In genomic region chr17:34032806-34033205, GRCm38 (mm10) we compare ENCODE assay signal across 9 mouse cellular contexts. TPM values are rescaled to one million over a fixed set of nuclear protein-coding genes. Genes with fewer than 3 reads are reported as not detected.
A peak's percentile ranks its signal among the peaks of the same experiment; 100 is the strongest.
DNase-seq lines count a peak whose midpoint lies in the region; ATAC-seq and TF ChIP-seq lines count a peak whose summit lies in the region.
"Had no signal": no experiment of that assay in that cellular context is flagged by ENCODE, and none has a peak within 500 bp of the region (broad histone marks: within the 10 kb centered on the region; RNA-seq: fewer than 3 reads in every experiment).

No protein-coding gene starts in this region.

- no peak for TF ChIP-seq CTCF in spleen, adult 2 months (IDR thresholded peaks at IDR 0.05; ENCODE audit: extremely low read depth, insufficient read depth, insufficient read length, insufficient replicate concordance)

- H3K9me3 ChIP-seq in limb, embryonic 13.5 days, result no peaks in the 10 kb centered on the region
- H3K9me3 ChIP-seq in neural tube, embryonic 15.5 days (replicated peaks), result no peaks in the 10 kb centered on the region

- peaks cover 41% of the 10 kb centered on the region for H3K36me3 ChIP-seq in spleen, adult 2 months (ENCODE audit: control insufficient read depth, insufficient read depth, low read length)
- H3K36me3 ChIP-seq in limb, embryonic 13.5 days, result peaks cover 70% of the 10 kb centered on the region
- H3K36me3 ChIP-seq in neural tube, embryonic 15.5 days, result peaks cover 49% of the 10 kb centered on the region

- peaks cover 14% of the 10 kb centered on the region; the same call in 1 of the 2 replicates for H3K4me1 ChIP-seq in spleen, adult 2 months (ENCODE audit: control insufficient read depth, insufficient read depth, insufficient read length)
- H3K4me1 ChIP-seq in limb, embryonic 13.5 days, result peaks cover 48% of the 10 kb centered on the region
- H3K4me1 ChIP-seq in neural tube, embryonic 15.5 days, result peaks cover 52% of the 10 kb centered on the region

- H3K9ac ChIP-seq in limb, embryonic 13.5 days, result peak overlapping the region; percentile 91
- peak overlapping the region; percentile 93 for H3K9ac ChIP-seq in neural tube, embryonic 15.5 days (replicated peaks)

- peak overlapping the region; percentile 91 for H3K4me3 ChIP-seq in spleen, adult 2 months (ENCODE audit: extremely low read depth, insufficient read depth, insufficient read length)
- peak overlapping the region; percentile 85 for H3K4me3 ChIP-seq in limb, embryonic 13.5 days
- H3K4me3 ChIP-seq in neural tube, embryonic 15.5 days (replicated peaks), result peak overlapping the region; percentile 85

- TF ChIP-seq POLR2A in spleen, adult 2 months (IDR thresholded peaks at IDR 0.05; ENCODE audit: low read depth, low read length), result no peak

- WGBS in spleen, adult 2 months, result 10% methylated on average over 9 of the region's 9 CpGs
- WGBS in limb, embryonic 13.5 days, result 59% methylated on average over 9 of the region's 9 CpGs
- 65% methylated on average over 9 of the region's 9 CpGs for WGBS in neural tube, embryonic 15.5 days

- H3K4me2 ChIP-seq in limb, embryonic 13.5 days (replicated peaks), result peak overlapping the region; percentile 91
- H3K4me2 ChIP-seq in neural tube, embryonic 15.5 days, result peak overlapping the region; percentile 98

- peak; percentile 28 to 36 for DNase-seq in cerebellum, adult 18-20 months
- DNase-seq in spleen, adult 2 months (ENCODE audit: low read depth in 1 of 2, low spot score in 2 of 2), result peak in 1 of 2 experiments; percentile 34
- no peak for DNase-seq in spleen, postnatal 14 days (ENCODE audit: low spot score in 2 of 2)
- DNase-seq in c-Kit-positive CD71-positive TER-119-positive erythroid progenitor cells, embryonic 14.5 days (ENCODE audit: low spot score), result no peak

- H3K27ac ChIP-seq in spleen, adult 2 months (ENCODE audit: insufficient read depth, low read length), result peak overlapping the region; percentile 94
- H3K27ac ChIP-seq in limb, embryonic 13.5 days, result peak overlapping the region; percentile 44; the same call in 1 of the 2 replicates
- H3K27ac ChIP-seq in neural tube, embryonic 15.5 days (replicated peaks), result peak overlapping the region; percentile 100

- no peak for ATAC-seq in cerebellum, adult (ENCODE audit: insufficient number of reproducible peaks, low FRiP score, low TSS enrichment)
- ATAC-seq in granulocyte monocyte progenitor cell, adult 5-6 weeks (replicated peaks; ENCODE audit: poor library complexity, severe bottlenecking), result peak; percentile 6; the same call in 1 of the 2 replicates
- no peak for ATAC-seq in limb, embryonic 13.5 days (ENCODE audit: low FRiP score, low read depth)
- ATAC-seq in neural tube, embryonic 15.5 days (ENCODE audit: low FRiP score), result no peak

- no peaks in the 10 kb centered on the region for H3K27me3 ChIP-seq in spleen, adult 2 months (ENCODE audit: control insufficient read depth, insufficient read depth, low read length)
- H3K27me3 ChIP-seq in limb, embryonic 13.5 days, result peaks cover 9% of the 10 kb centered on the region
- no peaks in the 10 kb centered on the region for H3K27me3 ChIP-seq in neural tube, embryonic 15.5 days (replicated peaks)
- H3K27me3 ChIP-seq: Patski had no signal

RNA-seq across cellular contexts. Expression of gene Rxrb, which starts 1.2 kb away (rescaled TPM):
- 76.9 and 99.7 TPM in 2 replicates for polyA plus RNA-seq in spleen, adult 2 months (2012; rRNA removed)
- 51.0 and 55.4 TPM in 2 replicates for total RNA-seq in granulocyte monocyte progenitor cell, adult 5-6 weeks (2014; fragmentation: Nextera tagmentation)
- total RNA-seq in granulocyte monocyte progenitor cell, adult 5-6 weeks (2017), result 40.5 and 47.2 TPM in 2 replicates
- polyA plus RNA-seq in limb, embryonic 13.5 days (2015; fragmentation: Nextera tagmentation; extraction: Ambion mirVana), result 56.1 and 59.1 TPM in 2 replicates
- 54.4 and 57.7 TPM in 2 replicates for polyA plus RNA-seq in neural tube, embryonic 15.5 days (2015; fragmentation: Nextera tagmentation; extraction: Ambion mirVana)

RNA-seq across cellular contexts. Expression of gene Slc39a7, which starts 1.3 kb away (rescaled TPM):
- 86.8 and 99.4 TPM in 2 replicates for polyA plus RNA-seq in spleen, adult 2 months (2012; rRNA removed)
- 41.0 and 56.8 TPM in 2 replicates for total RNA-seq in granulocyte monocyte progenitor cell, adult 5-6 weeks (2014; fragmentation: Nextera tagmentation)
- 99.8 and 103 TPM in 2 replicates for total RNA-seq in granulocyte monocyte progenitor cell, adult 5-6 weeks (2017)
- 237 and 244 TPM in 2 replicates for polyA plus RNA-seq in limb, embryonic 13.5 days (2015; fragmentation: Nextera tagmentation; extraction: Ambion mirVana)
- 167 and 170 TPM in 2 replicates for polyA plus RNA-seq in neural tube, embryonic 15.5 days (2015; fragmentation: Nextera tagmentation; extraction: Ambion mirVana)

RNA-seq across cellular contexts. Expression of gene H2-Ke6, which starts 4.9 kb away (rescaled TPM):
- 122 and 202 TPM in 2 replicates for polyA plus RNA-seq in spleen, adult 2 months (2012; rRNA removed)
- 35.4 and 67.3 TPM in 2 replicates for total RNA-seq in granulocyte monocyte progenitor cell, adult 5-6 weeks (2014; fragmentation: Nextera tagmentation)
- total RNA-seq in granulocyte monocyte progenitor cell, adult 5-6 weeks (2017), result 27.1 and 30.1 TPM in 2 replicates
- 50.0 and 59.4 TPM in 2 replicates for polyA plus RNA-seq in limb, embryonic 13.5 days (2015; fragmentation: Nextera tagmentation; extraction: Ambion mirVana)
- 68.4 and 71.4 TPM in 2 replicates for polyA plus RNA-seq in neural tube, embryonic 15.5 days (2015; fragmentation: Nextera tagmentation; extraction: Ambion mirVana)

RNA-seq across cellular contexts. Expression of gene Col11a2, which starts 6.4 kb away (rescaled TPM):
- 4.7 and 6.4 TPM in 2 replicates for polyA plus RNA-seq in spleen, adult 2 months (2012; rRNA removed)
- 2.1 and 3.4 TPM in 2 replicates for total RNA-seq in granulocyte monocyte progenitor cell, adult 5-6 weeks (2014; fragmentation: Nextera tagmentation)
- total RNA-seq in granulocyte monocyte progenitor cell, adult 5-6 weeks (2017), result 1.2 and 3.4 TPM in 2 replicates
- 46.3 and 56.6 TPM in 2 replicates for polyA plus RNA-seq in limb, embryonic 13.5 days (2015; fragmentation: Nextera tagmentation; extraction: Ambion mirVana)
- polyA plus RNA-seq in neural tube, embryonic 15.5 days (2015; fragmentation: Nextera tagmentation; extraction: Ambion mirVana), result 8.3 and 9.4 TPM in 2 replicates

RNA-seq across cellular contexts. Expression of gene Ring1, which starts 8.3 kb away (rescaled TPM):
- polyA plus RNA-seq in spleen, adult 2 months (2012; rRNA removed), result 52.0 and 61.3 TPM in 2 replicates
- 14.5 and 19.8 TPM in 2 replicates for total RNA-seq in granulocyte monocyte progenitor cell, adult 5-6 weeks (2014; fragmentation: Nextera tagmentation)
- 9.9 and 14.0 TPM in 2 replicates for total RNA-seq in granulocyte monocyte progenitor cell, adult 5-6 weeks (2017)
- polyA plus RNA-seq in limb, embryonic 13.5 days (2015; fragmentation: Nextera tagmentation; extraction: Ambion mirVana), result 19.1 and 19.8 TPM in 2 replicates
- 21.9 and 24.4 TPM in 2 replicates for polyA plus RNA-seq in neural tube, embryonic 15.5 days (2015; fragmentation: Nextera tagmentation; extraction: Ambion mirVana)

Comparison
In these comparisons a context has a peak if more than half of its experiments do, and no peak if none do; other contexts are left out.
1. DNase-seq: peak in cerebellum, adult 18-20 months (2 of 2); none in spleen, postnatal 14 days (0 of 2) and c-Kit-positive CD71-positive TER-119-positive erythroid progenitor cells, embryonic 14.5 days (single experiment).
2. H3K27ac ChIP-seq: peak in every context shown above with its lines; median percentile 100 in neural tube, embryonic 15.5 days; 94 in spleen, adult 2 months; 44 in limb, embryonic 13.5 days.
3. Peak in every context shown above with its lines, with median percentiles within 50 percentile points of each other: H3K4me3 ChIP-seq.